Mouse (Mus musculus): ENCODE measurements around the gene Pde6h. TPM values are rescaled to one million over a fixed set of nuclear protein-coding genes. Genes with fewer than 3 reads are reported as not detected.

Gene Pde6h
- total RNA-seq, 4 experiments from 2014 or later = 0.52 to 2.0 (median 0.88) TPM

DNA sequence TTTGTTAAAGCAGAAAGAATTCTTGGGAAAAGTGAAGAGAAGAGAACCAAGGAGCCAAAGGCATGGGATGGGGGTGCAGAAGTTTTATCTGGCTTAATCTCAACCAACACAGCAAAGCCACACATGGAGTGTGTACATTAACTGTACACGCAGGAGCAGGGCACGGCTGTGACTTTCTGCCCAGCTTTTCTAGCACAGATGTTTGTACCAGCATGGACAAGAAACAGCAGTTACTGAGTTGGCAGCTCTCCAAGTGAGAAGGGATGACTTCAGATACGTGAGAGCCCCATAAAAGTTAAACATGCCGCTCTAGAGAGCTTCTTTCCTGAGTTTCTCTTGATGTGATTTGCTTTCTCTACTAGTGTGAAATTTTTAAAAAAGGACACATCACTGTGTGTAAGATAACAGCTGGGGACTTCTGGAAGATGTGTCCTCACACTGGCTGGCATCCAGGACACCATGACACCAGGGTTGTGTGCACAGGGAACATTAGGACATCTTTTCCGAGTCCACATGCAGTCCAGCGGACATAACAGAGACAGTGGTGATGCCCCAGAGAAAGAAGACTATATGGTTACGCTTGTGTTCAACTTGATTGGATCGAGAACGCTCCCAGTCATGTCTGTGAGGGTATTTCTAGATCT, 13.3 kb upstream of the Pde6h start:
- no peak for DNase-seq (ENCODE audit: low spot score in 2 of 2)

DNA sequence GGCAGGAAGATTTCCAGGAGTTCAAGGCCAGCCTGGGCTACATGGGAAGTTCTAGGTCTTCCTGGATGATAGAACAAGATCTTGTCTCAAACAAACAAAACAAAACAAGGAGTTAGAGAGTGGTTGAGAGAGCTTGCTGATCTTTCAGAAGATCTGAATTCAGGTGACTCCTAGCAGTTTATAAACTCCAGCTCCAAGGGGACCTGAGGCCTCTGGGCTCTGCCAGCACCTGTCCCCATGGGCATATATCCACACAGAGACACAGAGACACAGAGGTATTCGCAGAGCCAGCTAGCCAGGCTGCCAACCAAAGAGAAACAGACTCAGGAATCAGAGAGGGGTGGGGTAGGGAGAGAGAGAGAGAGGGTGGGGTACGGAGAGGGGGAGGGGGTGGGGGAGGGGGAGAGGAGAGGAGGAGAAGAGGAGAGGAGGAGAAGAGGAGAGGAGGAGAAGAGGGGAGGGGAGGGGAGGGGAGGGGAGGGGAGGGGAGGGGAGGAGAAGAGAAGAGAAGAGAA, 10.8 kb upstream of the Pde6h start:
- no peak for DNase-seq (ENCODE audit: low spot score in 2 of 2)

DNA sequence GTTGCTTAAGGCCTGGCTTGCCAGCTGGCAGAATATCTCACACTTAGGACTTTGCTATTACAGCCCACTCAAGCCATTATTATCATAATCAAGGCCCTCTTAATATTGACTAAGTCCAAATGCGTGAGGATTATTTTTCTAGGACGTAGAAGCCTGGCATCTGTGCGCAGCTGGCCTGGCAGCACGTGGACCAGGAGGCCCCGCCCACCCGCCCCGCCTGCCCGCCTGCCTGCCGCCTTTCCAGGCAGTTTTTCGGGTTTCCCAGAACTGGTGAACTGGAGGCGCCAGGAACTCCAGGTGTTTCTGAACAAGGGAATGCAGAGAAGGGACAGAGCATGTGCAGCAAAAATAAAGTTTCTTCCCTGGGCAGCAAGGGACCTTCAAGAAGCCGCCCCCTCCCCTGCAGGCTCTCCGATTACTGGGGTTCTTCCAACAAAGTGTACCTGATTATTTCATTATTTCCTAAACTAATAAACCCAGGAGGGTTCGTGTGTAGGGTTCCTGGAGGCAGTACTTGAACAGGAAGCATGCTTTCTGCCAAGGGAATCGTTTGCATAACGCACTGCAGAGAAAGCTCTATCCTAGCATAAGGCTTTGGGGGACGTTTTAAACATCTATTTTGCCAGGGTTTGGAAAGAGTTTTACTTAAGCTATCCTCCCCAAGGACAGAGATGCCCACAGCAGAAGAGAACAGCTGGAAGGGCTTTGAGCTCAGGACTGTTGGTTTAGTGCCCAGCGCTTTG, 10.1 kb upstream of the Pde6h start:
- no peak for DNase-seq (ENCODE audit: low spot score in 2 of 2)

DNA sequence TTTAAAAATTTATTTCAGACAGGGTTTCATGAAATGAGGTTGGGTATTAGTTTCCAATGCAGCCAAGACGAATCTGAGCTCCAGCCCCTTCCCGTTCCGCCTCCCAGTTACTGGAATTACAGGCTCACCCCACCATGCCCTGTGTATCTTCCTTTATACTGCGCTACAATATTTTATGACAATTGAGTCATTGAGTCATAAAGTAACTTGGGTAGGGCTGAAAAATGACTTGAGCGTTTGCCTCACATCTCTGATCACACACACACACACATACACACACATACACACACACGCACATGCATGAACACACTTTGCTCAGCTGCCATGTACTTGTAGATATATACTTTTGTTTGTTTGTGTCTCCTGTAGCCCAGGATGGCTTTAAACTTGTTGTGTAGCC, 9.4 kb upstream of the Pde6h start:
- DNase-seq (ENCODE audit: low spot score in 2 of 2) = no peak

DNA sequence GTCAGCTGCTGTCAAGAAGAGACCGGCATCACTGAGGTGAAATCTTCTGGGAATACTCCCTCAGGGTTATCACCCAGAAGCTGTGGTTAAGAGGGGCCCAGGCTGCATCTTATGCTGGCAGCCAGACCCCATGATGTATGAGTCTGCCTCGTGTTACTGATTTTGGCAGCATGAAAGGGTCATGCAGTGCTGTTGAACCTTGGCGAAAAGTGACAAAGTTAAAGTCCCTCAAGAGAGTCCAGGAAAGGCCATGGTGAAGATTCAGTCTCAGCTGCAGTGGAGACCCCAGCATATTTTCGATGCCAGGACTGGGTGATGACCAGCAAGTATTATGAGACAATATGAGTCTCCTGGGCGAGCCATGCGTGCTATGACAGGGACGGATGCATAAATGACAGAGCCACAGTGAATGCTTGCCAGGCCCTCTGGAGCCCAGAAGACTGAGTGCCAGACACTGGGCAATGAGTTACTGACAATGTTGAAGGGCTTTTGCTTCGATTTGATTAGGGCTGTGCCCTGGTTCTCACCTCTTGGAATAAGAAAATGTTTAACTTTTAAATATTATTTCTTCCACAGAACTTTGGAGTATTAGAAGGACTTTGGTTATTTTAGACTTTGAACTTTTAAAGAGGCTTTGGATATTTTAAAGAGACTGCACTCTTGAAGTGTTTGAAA, 7.8 kb upstream of the Pde6h start:
- DNase-seq (ENCODE audit: low spot score in 2 of 2) = no peak

DNA sequence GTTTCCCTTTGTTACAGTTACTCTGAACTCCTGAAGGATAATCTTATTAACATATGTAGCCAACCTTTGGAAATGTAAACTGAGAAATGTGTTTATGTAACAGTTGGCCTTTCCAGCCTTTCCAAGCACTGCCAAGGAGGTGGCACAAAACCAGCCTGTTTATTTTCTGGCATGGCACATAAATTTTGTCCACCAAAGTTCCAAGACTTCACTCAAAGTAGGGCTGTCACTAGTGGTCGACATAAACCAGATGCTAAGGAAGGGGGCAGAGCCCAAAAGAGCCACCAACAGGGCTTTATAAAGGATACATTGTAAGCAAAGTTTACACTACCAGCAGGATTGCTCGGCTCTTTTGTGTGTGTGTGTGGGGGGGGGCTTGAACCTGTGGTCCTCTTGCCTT, 5.7 kb upstream of the Pde6h start:
- no peak for DNase-seq (ENCODE audit: low spot score in 2 of 2)

DNA sequence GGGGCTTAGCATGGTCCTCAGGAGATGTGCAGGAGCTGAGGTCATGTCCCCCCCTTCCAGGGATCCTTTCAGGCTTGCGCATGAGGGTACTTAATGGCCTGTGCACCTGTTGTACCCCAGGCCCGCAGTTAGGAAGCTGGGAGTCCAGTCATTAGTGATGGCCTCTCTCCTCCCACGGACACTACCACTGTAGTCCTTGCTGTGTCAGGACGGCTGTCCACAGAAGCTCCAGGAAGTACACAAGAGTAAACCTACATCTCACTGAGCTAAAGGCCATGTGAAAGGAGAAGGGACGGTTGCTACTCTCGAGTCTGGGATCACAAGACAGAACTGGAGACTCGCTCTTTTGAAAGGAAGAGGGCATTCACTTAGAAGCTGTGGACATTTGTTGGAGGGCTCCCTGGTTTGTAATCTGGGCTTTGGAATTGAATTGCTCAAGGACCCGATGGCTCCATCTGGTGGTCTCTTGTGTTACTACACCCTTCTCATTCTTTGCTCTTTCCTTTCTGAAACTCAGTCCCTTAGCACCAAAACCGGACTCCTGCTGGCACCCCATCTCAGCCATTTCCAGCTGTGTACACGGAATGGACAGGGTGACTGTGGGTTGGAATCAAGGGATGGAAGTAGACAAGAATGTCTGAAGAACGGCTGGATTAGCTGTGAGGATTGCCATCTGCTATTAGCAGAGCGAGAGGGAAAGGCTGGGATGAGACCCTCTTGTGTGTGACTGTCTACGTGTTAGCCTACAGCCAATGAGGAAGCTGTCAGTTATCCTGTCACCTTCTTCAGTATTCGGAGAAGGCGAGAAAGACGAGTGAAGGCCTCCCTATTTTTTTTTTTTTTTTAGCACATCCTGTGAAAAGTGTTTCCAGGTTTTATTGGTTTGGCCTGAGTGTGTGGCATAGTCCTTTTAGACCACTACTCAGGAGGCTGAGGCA, 3.0 kb upstream of the Pde6h start:
- peak; percentile 47 to 83 for DNase-seq (ENCODE audit: low spot score in 2 of 2)

DNA sequence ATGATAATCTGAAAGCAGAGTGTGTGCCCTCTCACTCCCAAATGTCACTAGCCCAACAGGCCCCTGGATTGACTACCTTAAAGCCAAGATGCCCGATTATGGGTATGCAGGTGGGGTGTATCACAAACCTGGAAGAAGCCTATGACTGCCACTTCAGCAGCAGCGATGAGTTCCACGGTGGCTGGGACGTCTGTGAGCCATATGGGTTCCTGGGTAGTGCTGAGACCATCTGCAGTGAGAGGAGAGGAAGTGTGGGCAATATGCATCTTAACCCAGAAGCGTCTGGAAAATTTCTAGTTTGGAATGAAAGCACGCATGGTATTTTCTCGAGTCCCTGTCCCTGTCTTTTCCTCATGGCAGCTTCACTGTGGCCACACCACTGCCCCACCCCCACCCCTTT, 2.0 kb upstream of the Pde6h start:
- DNase-seq (ENCODE audit: low spot score in 2 of 2) = peak; percentile 50 to 59

DNA sequence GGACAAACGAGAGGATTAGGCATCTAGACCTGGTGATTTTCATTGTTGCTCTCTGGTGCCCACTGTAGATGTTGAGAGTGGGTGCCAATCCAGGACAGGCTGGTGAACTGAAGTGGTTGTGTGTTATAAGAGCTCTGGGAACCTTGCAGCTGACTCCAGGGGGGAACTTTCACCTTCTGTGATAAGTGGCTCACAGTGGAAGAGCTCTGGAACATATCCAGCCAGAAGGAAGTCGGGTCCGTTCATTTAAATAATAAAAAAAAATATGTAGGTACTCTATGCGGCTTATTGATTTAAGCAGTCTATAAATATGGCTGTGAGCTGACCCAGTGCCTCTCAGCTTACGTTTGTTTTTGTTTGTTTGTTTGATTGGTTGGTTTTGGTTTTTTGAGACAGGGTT, 1.6 kb upstream of the Pde6h start, which contains the start of gene Erp27:
Gene Erp27, minus strand, starts transcription at position 101 of the 400 bp plus-strand sequence.
- DNase-seq (ENCODE audit: low spot score in 2 of 2) = no peak

DNA sequence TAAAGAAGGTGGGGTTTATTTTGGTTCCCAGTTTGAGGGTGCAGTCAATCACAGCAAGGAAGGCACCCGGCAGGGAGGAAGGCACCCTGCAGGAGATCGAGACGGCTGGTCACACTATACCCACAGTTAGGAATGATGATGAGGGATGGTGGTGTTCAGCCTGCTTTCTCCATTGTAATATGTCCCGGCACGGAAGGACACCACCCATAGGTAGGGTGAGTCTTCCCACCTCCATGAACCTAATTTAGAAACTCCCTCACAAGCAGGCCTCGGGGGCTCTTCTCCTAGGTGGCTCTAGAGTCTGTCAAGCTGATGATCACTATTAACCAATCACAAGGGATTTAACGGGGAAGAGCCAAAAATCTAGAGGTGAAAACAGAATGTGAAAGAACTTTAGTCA, 761 bp upstream of the Pde6h start:
- no peak for DNase-seq (ENCODE audit: low spot score in 2 of 2)

DNA sequence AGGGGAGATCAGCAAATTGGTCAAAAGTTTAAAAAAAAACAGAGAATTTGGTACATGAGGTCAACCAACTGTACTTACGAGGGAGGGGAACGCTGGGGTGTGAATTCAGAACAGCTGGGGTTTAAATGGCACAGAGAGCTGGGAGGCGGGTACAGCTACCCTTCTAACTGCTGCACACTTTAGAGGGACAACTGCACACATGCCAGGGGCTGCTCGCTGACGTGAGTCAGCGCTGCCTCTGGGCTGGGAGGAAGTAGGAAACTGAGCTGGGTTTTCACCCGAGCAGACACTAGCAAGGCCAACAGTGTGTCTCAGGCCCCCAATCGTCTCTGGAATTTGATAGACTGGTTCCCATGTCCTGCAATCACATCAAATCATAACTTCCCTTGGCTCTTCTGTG, 1.4 kb downstream of the Pde6h start:
- DNase-seq (ENCODE audit: low spot score in 2 of 2) = no peak

DNA sequence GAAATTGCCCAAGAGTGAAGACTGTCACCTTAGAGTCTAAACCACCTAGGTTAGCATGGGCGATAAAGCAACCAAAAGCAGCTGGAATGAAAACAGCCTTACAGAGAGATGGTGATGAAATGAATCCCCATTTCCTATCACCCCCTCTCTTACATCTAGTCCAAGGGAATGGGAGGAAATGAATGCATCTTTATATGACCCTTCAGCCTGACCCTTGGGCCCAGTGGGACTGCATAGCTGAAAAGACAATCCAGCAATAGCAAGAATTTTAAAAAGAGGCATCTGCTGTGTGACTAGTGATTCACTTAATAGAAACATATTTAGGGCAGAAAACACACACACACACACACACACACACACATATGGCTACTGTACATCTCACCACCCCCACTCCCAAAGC, 4.0 kb downstream of the Pde6h start:
- DNase-seq (ENCODE audit: low spot score in 2 of 2) = no peak

DNA sequence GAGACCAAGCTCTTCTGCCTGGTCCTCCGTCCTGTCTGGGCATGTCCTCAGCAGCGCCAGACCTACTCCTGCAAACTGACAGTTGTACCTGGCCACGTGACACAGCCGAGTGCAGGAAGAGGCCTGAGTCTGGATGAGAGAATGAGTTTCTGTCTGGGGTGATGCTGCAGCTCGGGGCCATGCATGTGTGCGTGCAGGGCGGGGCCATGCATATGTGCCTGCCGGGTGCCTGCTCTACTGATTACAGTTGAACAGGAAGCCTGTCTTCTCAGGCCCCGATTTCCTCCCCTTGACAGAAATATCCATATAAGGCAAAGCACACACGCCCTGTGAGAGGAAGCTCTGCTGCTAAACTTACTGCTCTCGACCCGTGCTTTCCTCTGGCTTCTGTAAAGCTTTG, 7.0 kb downstream of the Pde6h start:
- DNase-seq (ENCODE audit: low spot score in 2 of 2) = no peak

DNA sequence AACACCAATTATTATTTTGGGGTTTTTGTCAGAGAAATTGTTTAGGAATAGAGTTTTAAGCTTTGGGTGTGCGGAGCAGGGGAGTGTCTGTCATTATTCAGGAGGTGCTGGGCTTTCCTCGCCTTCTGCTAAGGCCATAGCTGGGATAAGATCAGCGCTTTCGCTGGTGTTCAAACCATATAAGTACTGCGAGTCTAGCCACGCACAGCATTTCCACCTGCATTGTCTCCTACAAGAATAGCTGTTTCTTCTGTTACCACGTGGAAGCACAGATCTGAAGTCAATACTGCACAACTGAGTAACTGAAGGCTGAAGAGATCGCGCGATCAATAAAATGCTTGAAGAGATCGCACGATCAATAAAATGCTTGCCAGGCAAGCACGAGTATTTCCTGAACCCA, 7.6 kb downstream of the Pde6h start:
- no peak for DNase-seq (ENCODE audit: low spot score in 2 of 2)

DNA sequence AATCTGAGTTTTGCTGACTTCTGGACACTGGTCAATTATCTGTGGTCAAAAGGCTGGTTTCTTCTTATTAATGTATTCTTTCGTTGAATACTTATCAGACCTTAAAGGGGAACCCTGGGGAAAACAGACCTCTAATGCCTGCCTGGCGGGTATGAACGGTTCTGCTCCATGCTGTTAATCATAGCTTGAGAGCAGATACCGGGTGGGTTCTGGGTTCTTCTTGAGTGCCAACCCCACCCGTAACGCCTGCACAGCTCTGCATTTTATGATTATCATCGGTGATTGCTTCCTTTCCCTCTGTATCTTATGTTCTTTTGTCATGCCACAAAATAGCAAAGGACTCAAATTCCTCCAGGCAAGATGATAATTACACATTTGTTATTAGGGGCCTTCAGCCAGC, 10.4 kb downstream of the Pde6h start:
- no peak for DNase-seq (ENCODE audit: low spot score in 2 of 2)

DNA sequence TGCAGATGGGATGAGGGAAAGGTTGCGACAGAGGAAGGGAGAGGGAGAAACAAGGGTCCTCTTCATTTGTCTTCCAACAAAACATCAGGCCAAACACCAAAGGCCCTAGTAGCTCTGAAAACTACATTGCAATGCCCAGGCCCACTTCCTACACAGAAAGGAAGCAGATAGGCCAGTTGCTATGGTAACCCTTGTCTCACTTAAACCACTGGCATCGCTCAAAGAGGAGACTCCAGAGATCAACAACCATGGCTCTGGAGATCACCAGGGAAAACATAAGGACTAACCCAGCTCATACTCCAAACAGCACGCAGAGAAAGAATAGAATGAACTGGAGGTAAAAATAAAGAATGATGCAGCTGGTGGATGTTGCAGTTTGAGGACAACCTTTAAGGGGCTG, 11.6 kb downstream of the Pde6h start:
- no peak for DNase-seq (ENCODE audit: low spot score in 2 of 2)

DNA sequence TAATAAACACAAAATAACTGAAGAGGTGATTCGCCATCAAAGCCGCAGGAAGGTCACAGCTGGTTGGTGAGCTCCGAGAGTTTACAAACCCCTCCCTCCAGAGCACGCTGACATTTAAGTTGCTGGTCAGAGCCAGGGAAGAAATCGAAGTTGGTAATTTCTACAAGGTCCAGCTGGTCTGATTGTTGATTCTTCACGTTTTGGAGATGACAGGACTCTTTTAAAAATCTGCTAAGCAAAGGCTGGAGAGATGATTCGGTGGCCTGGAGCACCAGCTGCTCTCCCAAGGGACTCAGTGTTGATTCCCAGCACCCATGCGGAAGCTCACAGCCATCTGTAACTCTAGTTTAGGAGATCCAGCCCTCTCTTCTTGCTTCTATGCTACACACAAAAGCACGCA, 12.7 kb downstream of the Pde6h start:
- no peak for DNase-seq (ENCODE audit: low spot score in 2 of 2)

DNA sequence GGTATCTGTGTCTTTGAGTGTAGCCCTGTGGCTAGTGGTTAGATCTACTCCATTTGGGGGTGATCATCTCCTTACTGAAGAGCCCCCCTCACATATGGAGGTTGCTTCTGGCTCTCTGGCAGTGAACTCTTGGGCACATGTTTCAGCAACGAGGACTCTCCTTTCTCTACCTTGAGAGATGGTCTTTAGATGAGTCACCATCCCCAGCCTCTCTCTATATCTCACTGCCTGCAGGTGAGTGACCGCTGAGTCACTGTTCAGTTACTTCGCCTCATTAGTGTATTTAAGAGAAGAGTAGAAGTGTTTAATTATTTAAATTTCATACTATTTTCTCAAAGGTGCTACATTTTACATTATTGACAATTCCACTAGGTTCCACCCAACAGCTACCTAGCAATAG, 13.5 kb downstream of the Pde6h start:
- no peak for DNase-seq (ENCODE audit: low spot score in 2 of 2)

DNA sequence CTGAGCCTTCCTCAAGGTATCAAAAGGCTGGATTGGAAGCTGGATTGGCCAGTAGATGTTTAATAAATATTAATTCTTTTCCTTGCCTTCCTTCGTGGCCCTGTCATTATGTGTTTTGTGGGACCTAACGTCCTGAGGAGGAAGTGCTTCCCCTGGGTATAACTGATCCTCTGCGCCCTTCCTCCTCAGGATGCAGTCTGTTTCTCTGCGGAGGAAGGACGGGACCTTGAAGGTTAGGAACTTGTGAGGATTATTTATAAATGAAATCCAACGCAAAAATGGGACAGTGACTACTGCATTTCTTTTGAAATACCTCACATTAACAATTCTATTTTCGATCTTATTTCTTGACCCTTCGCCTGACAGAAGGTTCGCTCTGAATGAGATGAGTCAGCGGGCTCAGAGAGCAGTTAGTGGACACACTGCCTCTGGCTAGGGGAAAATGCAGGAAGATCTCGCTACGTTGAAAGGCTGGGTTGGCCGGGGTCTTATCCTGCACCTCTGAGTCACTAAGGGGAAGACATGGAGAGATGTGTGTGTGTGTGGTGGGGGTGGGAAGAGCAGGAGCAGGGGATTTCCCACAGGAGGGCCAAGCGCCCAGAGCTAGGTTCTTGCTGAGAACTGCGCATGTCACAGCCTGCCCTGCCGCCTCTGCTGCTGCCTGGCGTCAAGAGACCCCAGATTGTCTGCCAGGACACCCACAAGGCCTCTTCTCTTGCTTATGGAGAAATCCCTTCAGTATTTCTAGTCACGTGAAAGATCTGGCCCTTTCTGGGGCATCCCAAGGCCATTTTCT, 14.9 kb downstream of the Pde6h start:
- no peak for DNase-seq (ENCODE audit: low spot score in 2 of 2)

DNA sequence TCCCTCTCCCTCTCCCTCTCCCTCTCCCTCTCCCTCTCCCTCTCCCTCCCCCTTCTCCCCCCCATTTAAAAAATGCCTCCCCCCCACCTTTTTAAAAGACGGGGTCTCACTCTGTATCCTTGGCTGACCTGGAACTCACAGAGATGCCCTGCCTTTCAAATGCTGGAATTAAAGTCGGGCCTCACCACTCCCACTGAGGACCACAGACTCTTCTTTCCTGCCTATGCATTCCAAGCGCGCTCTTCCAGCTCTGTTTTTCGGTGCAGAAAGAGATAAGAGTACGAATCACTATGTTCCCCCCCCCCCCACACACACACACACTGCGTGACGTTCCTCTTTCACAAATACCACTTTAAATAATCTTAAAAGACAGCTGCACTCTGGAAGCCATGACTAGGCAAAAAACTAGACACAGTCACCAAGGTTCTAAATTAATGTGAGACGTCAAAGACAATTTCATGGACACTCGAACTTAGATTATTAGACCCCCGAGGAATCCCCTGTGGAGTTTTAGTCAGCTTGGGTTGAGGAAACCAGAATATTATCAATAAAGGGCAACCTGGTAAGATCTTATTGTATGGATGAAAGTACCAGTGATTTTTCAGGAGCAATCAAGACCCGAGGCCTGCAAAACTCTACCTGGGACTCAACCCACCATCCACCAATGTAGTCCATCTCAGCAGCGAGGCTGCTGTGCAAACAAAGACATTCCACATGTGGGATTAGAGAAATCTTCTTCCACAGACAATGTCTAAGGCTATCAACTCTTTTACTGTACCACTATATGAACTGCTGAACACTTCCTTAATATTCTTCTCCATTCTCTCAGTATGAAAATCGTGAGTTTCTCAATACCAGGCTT, 15.9 kb downstream of the Pde6h start:
- DNase-seq (ENCODE audit: low spot score in 2 of 2) = no peak

Measured in layer of hippocampus, adult 8-10 months (tissue).